Mouse (Mus musculus) stomach, adult 2 months (tissue): ENCODE results near the gene Lce1i. TPM values are rescaled to one million over a fixed set of nuclear protein-coding genes. Genes with fewer than 3 reads are reported as not detected.

Source experiments
- polyA plus RNA-seq: library from polyadenylated mRNA; depleted of rRNA; stranded (reverse); fragments of >200 nt; gene quantifications from 2 replicates; pipeline ENCODE4 v1.2.3, GENCODE M21; 2012; rRNA removed

Lce1i gene
- polyA plus RNA-seq: 70.5 and 204 TPM in 2 replicates

GRCm38 (mm10) chr3:92778799-92779198 is at the start of gene Lce1i:
Gene Lce1i (minus strand): TSS chr3:92778899.

GRCm38 (mm10) chr3:92827108-92827507 is 48.4 kb upstream of the Lce1i start, which contains the start of gene Kprp:
Gene Kprp (minus strand): TSS chr3:92827247.

GRCm38 (mm10) chr3:92807791-92808190 is 29.1 kb upstream of the Lce1i start, which contains the start of gene Lce1k:
Gene Lce1k (minus strand): TSS chr3:92807891.

GRCm38 (mm10) chr3:92790414-92790813 is 11.7 kb upstream of the Lce1i start, which contains the start of gene Lce1j:
Gene Lce1j (minus strand): TSS chr3:92790514.

GRCm38 (mm10) chr3:92764965-92765364 is 13.7 kb downstream of the Lce1i start, which contains the start of gene Lce1h:
Gene Lce1h (minus strand): TSS chr3:92765065.

GRCm38 (mm10) chr3:92752238-92752637 is 26.5 kb downstream of the Lce1i start, which contains the start of gene Lce1g:
Gene Lce1g (minus strand): TSS chr3:92752338.

GRCm38 (mm10) chr3:92738996-92739395 is 39.7 kb downstream of the Lce1i start, which contains the start of gene Gm38119:
Gene Gm38119 (minus strand): TSS chr3:92739096.

Other genes starting within 250 kb of the Lce1i start
- gene 2310046K23Rik, start 244.4 kb downstream of the Lce1i start, polyA plus RNA-seq: 0.13 and 0.28 TPM in 2 replicates
- gene Ivl, start 205.2 kb downstream of the Lce1i start, polyA plus RNA-seq: 1.8 and 2.7 TPM in 2 replicates
- not detected in 2 replicates for gene Smcp, start 189.9 kb downstream of the Lce1i start, polyA plus RNA-seq
- gene 2210017I01Rik, start 171.4 kb downstream of the Lce1i start, polyA plus RNA-seq: 2.9 and 3.0 TPM in 2 replicates
- 0.77 and 3.0 TPM in 2 replicates for gene Lce6a, start 157.2 kb downstream of the Lce1i start, polyA plus RNA-seq
- gene Lce1a1, start 130.6 kb downstream of the Lce1i start, polyA plus RNA-seq: 113 and 390 TPM in 2 replicates
- gene Lce1b, start 122.0 kb downstream of the Lce1i start, polyA plus RNA-seq: 117 and 331 TPM in 2 replicates
- 97.3 and 328 TPM in 2 replicates for gene Lce1a2, start 108.6 kb downstream of the Lce1i start, polyA plus RNA-seq
- 108 and 297 TPM in 2 replicates for gene Lce1c, start 99.7 kb downstream of the Lce1i start, polyA plus RNA-seq
- 105 and 245 TPM in 2 replicates for gene Lce1d, start 91.7 kb downstream of the Lce1i start, polyA plus RNA-seq
- 50.9 and 159 TPM in 2 replicates for gene Lce1e, start 69.8 kb downstream of the Lce1i start, polyA plus RNA-seq
- 83.4 and 310 TPM in 2 replicates for gene Lce1f, start 58.5 kb downstream of the Lce1i start, polyA plus RNA-seq
- gene Gm38119, start 39.8 kb downstream of the Lce1i start, polyA plus RNA-seq: 0.45 and 1.1 TPM in 2 replicates
- gene Lce1g, start 26.6 kb downstream of the Lce1i start, polyA plus RNA-seq: 41.5 and 134 TPM in 2 replicates
- gene Lce1h, start 13.8 kb downstream of the Lce1i start, polyA plus RNA-seq: 63.4 and 161 TPM in 2 replicates
- gene Lce1j, start 11.6 kb upstream of the Lce1i start, polyA plus RNA-seq: 58.0 and 193 TPM in 2 replicates
- gene Lce1k, start 29.0 kb upstream of the Lce1i start, polyA plus RNA-seq: 34.9 and 89.6 TPM in 2 replicates
- 21.1 and 65.4 TPM in 2 replicates for gene Kprp, start 48.3 kb upstream of the Lce1i start, polyA plus RNA-seq
- 33.4 and 88.8 TPM in 2 replicates for gene Lce1l, start 72.4 kb upstream of the Lce1i start, polyA plus RNA-seq
- gene 2310050C09Rik, start 91.3 kb upstream of the Lce1i start, polyA plus RNA-seq: 17.7 and 52.2 TPM in 2 replicates
- gene Lce3a, start 147.3 kb upstream of the Lce1i start, polyA plus RNA-seq: 68.7 and 136 TPM in 2 replicates
- 78.3 and 161 TPM in 2 replicates for gene Lce3b, start 154.1 kb upstream of the Lce1i start, polyA plus RNA-seq
- 184 and 421 TPM in 2 replicates for gene Lce3c, start 165.6 kb upstream of the Lce1i start, polyA plus RNA-seq
- gene Lce3d, start 178.5 kb upstream of the Lce1i start, polyA plus RNA-seq: 26.4 and 44.7 TPM in 2 replicates
- 54.0 and 187 TPM in 2 replicates for gene Lce3e, start 188.2 kb upstream of the Lce1i start, polyA plus RNA-seq
- gene Lce3f, start 213.3 kb upstream of the Lce1i start, polyA plus RNA-seq: 126 and 354 TPM in 2 replicates
- 169 and 538 TPM in 2 replicates for gene Crct1, start 236.8 kb upstream of the Lce1i start, polyA plus RNA-seq
- gene Lce1m, start 240.2 kb upstream of the Lce1i start, polyA plus RNA-seq: 17.4 and 162 TPM in 2 replicates